In the genomic region with DNA sequence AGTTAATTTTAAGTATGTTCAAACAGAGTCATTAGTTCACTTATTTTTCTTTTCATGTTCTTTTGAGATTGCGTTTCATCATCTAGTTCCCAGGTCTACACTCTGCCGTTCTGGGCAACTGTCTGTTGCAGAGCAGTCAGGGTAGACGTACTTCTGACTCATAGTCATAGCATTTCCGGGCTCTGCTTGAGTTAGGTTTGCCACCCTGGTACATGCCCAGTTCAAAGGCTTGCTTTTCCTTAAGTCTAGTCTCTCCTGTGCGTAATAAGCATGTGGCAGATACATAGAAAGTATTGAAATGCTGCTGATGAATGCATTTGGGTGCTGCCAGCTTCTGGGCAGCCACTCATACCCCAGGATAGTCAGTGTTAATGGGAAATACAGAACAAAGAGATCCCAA, we compare ENCODE assay signal across 15 mouse cellular contexts.
A peak's percentile ranks its signal among the peaks of the same experiment; 100 is the strongest.
DNase-seq lines count a peak whose midpoint lies in the region; ATAC-seq lines count a peak whose summit lies in the region.
"Had no signal": no experiment of that assay in that cellular context is flagged by ENCODE, and none has a peak within 500 bp of the region (broad histone marks: within the 10 kb centered on the region; RNA-seq: fewer than 3 reads in every experiment).

No protein-coding gene starts in this region.

- H3K27me3 ChIP-seq in forebrain, embryonic 12.5 days = peaks cover 27% of the 10 kb centered on the region
- H3K27me3 ChIP-seq in forebrain, embryonic 15.5 days = no peaks in the 10 kb centered on the region
- no peaks in the 10 kb centered on the region for H3K27me3 ChIP-seq in hindbrain, embryonic 13.5 days
- H3K27me3 ChIP-seq in midbrain, embryonic 14.5 days (ENCODE audit: control insufficient read depth, insufficient read depth, low read length) = peaks cover 11% of the 10 kb centered on the region
- no peaks in the 10 kb centered on the region for H3K27me3 ChIP-seq in liver, embryonic 12.5 days (replicated peaks)

- H3K36me3 ChIP-seq in forebrain, embryonic 12.5 days (replicated peaks) = peaks cover 9% of the 10 kb centered on the region; the same call in 1 of the 2 replicates
- H3K36me3 ChIP-seq in forebrain, embryonic 15.5 days = no peaks in the 10 kb centered on the region
- H3K36me3 ChIP-seq in hindbrain, embryonic 13.5 days = peaks cover 10% of the 10 kb centered on the region
- 0 out of 2 replicates have a peak, but pooled peaks cover 7% of the 10 kb centered on the region for H3K36me3 ChIP-seq in midbrain, embryonic 14.5 days (ENCODE audit: control insufficient read depth, insufficient read depth, low read length)
- H3K36me3 ChIP-seq in liver, embryonic 12.5 days = no peaks in the 10 kb centered on the region
- H3K36me3 ChIP-seq: G1E; liver, embryonic 13.5 days had no signal

- H3K4me2 ChIP-seq in forebrain, embryonic 12.5 days = peak overlapping the region; percentile 51; the same call in 1 of the 2 replicates
- no peak overlapping the region for H3K4me2 ChIP-seq in forebrain, embryonic 15.5 days (replicated peaks)
- H3K4me2 ChIP-seq in hindbrain, embryonic 13.5 days = peak overlapping the region; percentile 63
- peak overlapping the region; percentile 63 for H3K4me2 ChIP-seq in midbrain, embryonic 14.5 days (ENCODE audit: low read length)
- H3K4me2 ChIP-seq in liver, embryonic 12.5 days = no peak overlapping the region
- H3K4me2 ChIP-seq: liver, embryonic 13.5 days had no signal

- H3K27ac ChIP-seq in forebrain, embryonic 12.5 days = no peak overlapping the region
- H3K27ac ChIP-seq in forebrain, embryonic 15.5 days (replicated peaks) = no peak overlapping the region
- H3K27ac ChIP-seq in hindbrain, embryonic 13.5 days = peak overlapping the region; percentile 96
- peak overlapping the region; percentile 70 for H3K27ac ChIP-seq in midbrain, embryonic 14.5 days (replicated peaks; ENCODE audit: low read depth, low read length)
- no peak overlapping the region for H3K27ac ChIP-seq in liver, embryonic 12.5 days
- H3K27ac ChIP-seq: layer of hippocampus, adult 2 months; liver, embryonic 13.5 days had no signal

- no peaks in the 10 kb centered on the region for H3K9me3 ChIP-seq in forebrain, embryonic 12.5 days
- H3K9me3 ChIP-seq in forebrain, embryonic 15.5 days = no peaks in the 10 kb centered on the region
- no peaks in the 10 kb centered on the region for H3K9me3 ChIP-seq in hindbrain, embryonic 13.5 days
- H3K9me3 ChIP-seq in midbrain, embryonic 14.5 days (ENCODE audit: control insufficient read depth, low read length) = no peaks in the 10 kb centered on the region
- no peaks in the 10 kb centered on the region for H3K9me3 ChIP-seq in liver, embryonic 12.5 days (replicated peaks)
- H3K9me3 ChIP-seq: G1E; liver, embryonic 13.5 days had no signal

- no peak overlapping the region for H3K9ac ChIP-seq in forebrain, embryonic 12.5 days
- H3K9ac ChIP-seq in forebrain, embryonic 15.5 days (replicated peaks) = no peak overlapping the region
- H3K9ac ChIP-seq in hindbrain, embryonic 13.5 days = peak overlapping the region; percentile 77
- H3K9ac ChIP-seq in midbrain, embryonic 14.5 days (replicated peaks; ENCODE audit: low read length) = no peak overlapping the region
- no peak overlapping the region for H3K9ac ChIP-seq in liver, embryonic 12.5 days
- H3K9ac ChIP-seq: liver, embryonic 13.5 days had no signal

- peak; percentile 29 for DNase-seq in 3T3-L1 (ENCODE audit: low read depth, low spot score)
- no peak for DNase-seq in midbrain, embryonic 14.5 days
- no peak for DNase-seq in cerebellum, postnatal 4 days (ENCODE audit: low spot score in 2 of 2)
- no peak for DNase-seq in ovary, postnatal 10 days (ENCODE audit: low spot score)
- DNase-seq: cerebellum, adult 18-20 months; gastrocnemius, postnatal 36 days; liver, embryonic 13.5 days; lung, postnatal 36 days; right cerebral cortex, postnatal 14 days had no signal

- WGBS in forebrain, embryonic 12.5 days = 93% methylated on average over 5 of the region's 5 CpGs
- WGBS in forebrain, embryonic 15.5 days = 79% methylated on average over 5 of the region's 5 CpGs
- 64% methylated on average over 5 of the region's 5 CpGs for WGBS in hindbrain, embryonic 13.5 days
- 83% methylated on average over 5 of the region's 5 CpGs for WGBS in midbrain, embryonic 14.5 days
- WGBS in liver, embryonic 12.5 days (ENCODE audit: insufficient replicate concordance) = 82% methylated on average over 5 of the region's 5 CpGs

- H3K4me3 ChIP-seq in forebrain, embryonic 12.5 days (replicated peaks) = no peak overlapping the region
- no peak overlapping the region for H3K4me3 ChIP-seq in forebrain, embryonic 15.5 days
- H3K4me3 ChIP-seq in hindbrain, embryonic 13.5 days = peak overlapping the region; percentile 43
- H3K4me3 ChIP-seq in midbrain, embryonic 14.5 days (replicated peaks; ENCODE audit: low read depth, low read length) = peak overlapping the region; percentile 32
- no peak overlapping the region for H3K4me3 ChIP-seq in liver, embryonic 12.5 days
- H3K4me3 ChIP-seq: layer of hippocampus, adult 2 months; liver, embryonic 13.5 days had no signal

- no peak for ATAC-seq in forebrain, embryonic 12.5 days (ENCODE audit: low FRiP score)
- ATAC-seq in forebrain, embryonic 15.5 days (replicated peaks) = no peak
- ATAC-seq in hindbrain, embryonic 13.5 days (ENCODE audit: low FRiP score) = no peak
- no peak for ATAC-seq in midbrain, embryonic 14.5 days (ENCODE audit: low FRiP score, low TSS enrichment)
- no peak for ATAC-seq in liver, embryonic 12.5 days

- peaks cover 41% of the 10 kb centered on the region for H3K4me1 ChIP-seq in forebrain, embryonic 12.5 days
- H3K4me1 ChIP-seq in forebrain, embryonic 15.5 days = peaks cover 35% of the 10 kb centered on the region
- peaks cover 68% of the 10 kb centered on the region for H3K4me1 ChIP-seq in hindbrain, embryonic 13.5 days (replicated peaks)
- peaks cover 34% of the 10 kb centered on the region for H3K4me1 ChIP-seq in midbrain, embryonic 14.5 days (ENCODE audit: control insufficient read depth, insufficient read depth, low read length)
- peaks cover 9% of the 10 kb centered on the region; the same call in 1 of the 2 replicates for H3K4me1 ChIP-seq in liver, embryonic 12.5 days

Comparison
In these comparisons a context has a peak if more than half of its experiments do, and no peak if none do; other contexts are left out.
1. H3K4me2 ChIP-seq: peak in forebrain, embryonic 12.5 days (single experiment), hindbrain, embryonic 13.5 days (single experiment) and midbrain, embryonic 14.5 days (single experiment); none in forebrain, embryonic 15.5 days (single experiment) and liver, embryonic 12.5 days (single experiment).
2. H3K27ac ChIP-seq: peak in hindbrain, embryonic 13.5 days (single experiment) and midbrain, embryonic 14.5 days (single experiment); none in forebrain, embryonic 12.5 days (single experiment), forebrain, embryonic 15.5 days (single experiment) and liver, embryonic 12.5 days (single experiment).
3. H3K4me3 ChIP-seq: peak in hindbrain, embryonic 13.5 days (single experiment) and midbrain, embryonic 14.5 days (single experiment); none in forebrain, embryonic 12.5 days (single experiment), forebrain, embryonic 15.5 days (single experiment) and liver, embryonic 12.5 days (single experiment).